Mouse (Mus musculus) thymus, adult 2 months (tissue): ENCODE results near the gene Smg5. TPM values are rescaled to one million over a fixed set of nuclear protein-coding genes. Genes with fewer than 3 reads are reported as not detected.
A peak's percentile ranks its signal among the peaks of the same experiment; 100 is the strongest.

Experiments used
- DNase-seq: peaks from one replicate; pipeline ENCODE4 v3.0.0; 2021
- H3K27ac ChIP-seq: fragments of 200-500 bp; 2 replicates; pipeline ENCODE4 v1.5.1; 2012; ENCODE audit warnings: low read length, control low read depth; ENCODE audit not compliant: control insufficient read depth, insufficient read depth
- H3K27me3 ChIP-seq: fragments of 200-500 bp; 2 replicates; pipeline ENCODE4 v1.6.1; 2012; ENCODE audit warnings: mild to moderate bottlenecking, low read length, moderate library complexity, mixed read lengths; ENCODE audit not compliant: control insufficient read depth, insufficient read depth
- H3K36me3 ChIP-seq: fragments of 200-500 bp; 2 replicates; pipeline ENCODE4 v1.6.1; 2012; ENCODE audit warnings: mild to moderate bottlenecking, low read length, moderate library complexity; ENCODE audit not compliant: control insufficient read depth, insufficient read depth
- H3K4me1 ChIP-seq: fragments of 200-500 bp; replicated peaks from 2 replicates; pipeline ENCODE4 v1.6.1; 2012; ENCODE audit warnings: low read length; ENCODE audit not compliant: control insufficient read depth, insufficient read depth
- H3K4me3 ChIP-seq: fragments of 200-500 bp; 2 replicates; pipeline ENCODE4 v1.5.1; 2012; ENCODE audit warnings: mild to moderate bottlenecking, low read length, control low read depth, moderate library complexity; ENCODE audit not compliant: control insufficient read depth, insufficient read depth
- CTCF ChIP-seq: fragments of 200-500 bp; IDR thresholded peaks from 2 replicates; pipeline ENCODE4 v1.5.1; 2012; ENCODE audit warnings: mild to moderate bottlenecking, control low read depth, low read length, moderate library complexity, borderline replicate concordance; ENCODE audit not compliant: control insufficient read depth, poor library complexity, insufficient read depth; ENCODE audit errors: extremely low read depth
- POLR2A ChIP-seq: fragments of 200-500 bp; IDR thresholded peaks from 2 replicates; pipeline ENCODE4 v1.6.1; 2012; ENCODE audit warnings: mild to moderate bottlenecking, low read length, control low read depth, moderate library complexity; ENCODE audit not compliant: control insufficient read depth, poor library complexity, insufficient read depth; ENCODE audit errors: extremely low read depth
- WGBS: fragments of 180-500 bp; shearing (Covaris S2); methylation state at CpG from one replicate; pipeline ENCODE4 v1.1.7; 2018; 5-methylcytosine and 5-hydroxymethylcytosine counted together
- polyA plus RNA-seq: library from polyadenylated mRNA; depleted of rRNA; stranded (reverse); fragments of >200 nt; gene quantifications from 2 replicates; pipeline ENCODE4 v1.2.3, GENCODE M21; 2012

The Smg5 gene
- polyA plus RNA-seq, 1 experiment, result 159 TPM

- H3K4me1 ChIP-seq, result peaks cover 16% of the 10 kb centered on the region
- H3K27ac ChIP-seq, result no peak overlapping the region
- TF ChIP-seq CTCF (no peak), POLR2A (no peak)
- H3K4me3 ChIP-seq, result no peak overlapping the region
- no peaks in the 10 kb centered on the region; the same call in 1 of the 2 replicates for H3K36me3 ChIP-seq
- 95% methylated on average over 6 of the region's 6 CpGs for WGBS
- no peak for DNase-seq
- no peaks in the 10 kb centered on the region for H3K27me3 ChIP-seq
Observed at GRCm38 (mm10) chr3:88395288-88395687, 59.2 kb downstream of the Smg5 start.

DNA sequence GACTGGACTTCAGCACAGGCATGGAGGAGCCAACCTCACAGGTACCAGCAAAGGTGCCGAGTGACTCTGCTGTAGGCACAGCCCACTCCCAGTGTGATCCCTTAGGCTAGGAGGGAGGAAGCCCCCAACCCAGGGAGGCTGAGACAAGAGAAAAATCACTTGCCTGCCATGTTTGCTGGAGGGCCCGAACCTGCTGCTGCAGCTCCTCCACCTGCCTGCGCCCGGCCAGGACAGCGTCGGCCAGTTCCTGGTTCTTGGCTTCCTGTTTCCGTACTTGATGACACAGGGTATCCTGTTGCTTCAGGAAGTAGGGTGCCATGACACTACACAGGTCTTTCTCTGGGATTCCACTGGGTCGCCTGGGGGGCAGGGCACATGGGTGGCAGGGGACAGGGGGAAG is 59.7 kb downstream of the Smg5 start:
- no peak overlapping the region for H3K27ac ChIP-seq
- no peaks in the 10 kb centered on the region for H3K27me3 ChIP-seq
- H3K4me1 ChIP-seq, result peaks cover 16% of the 10 kb centered on the region
- no peaks in the 10 kb centered on the region for H3K36me3 ChIP-seq
- no peak for TF ChIP-seq POLR2A
- no peak for TF ChIP-seq CTCF
- no peak for DNase-seq
- H3K4me3 ChIP-seq, result no peak overlapping the region
- WGBS, result 88% methylated on average over 8 of the region's 8 CpGs

DNA sequence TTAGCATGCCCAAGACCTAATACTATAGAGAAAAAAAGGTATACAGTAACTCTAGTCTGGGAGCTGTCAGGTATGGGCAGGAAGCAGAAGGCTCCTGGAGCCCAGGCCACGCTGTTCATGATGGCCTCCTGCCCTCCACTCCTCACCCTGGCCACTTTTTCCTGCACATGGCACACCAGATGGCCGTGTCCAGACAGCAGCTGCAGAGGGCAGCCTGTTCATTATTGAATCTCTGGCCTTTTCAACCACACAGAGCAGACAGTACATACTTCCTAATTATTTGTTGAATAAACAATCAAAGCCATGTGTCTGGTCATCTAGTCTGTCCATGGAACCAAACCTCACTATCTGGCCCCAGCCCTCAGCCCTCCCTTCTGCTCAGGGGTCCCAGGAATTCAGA is 62.6 kb downstream of the Smg5 start:
- TF ChIP-seq CTCF (no peak), POLR2A (no peak)
- 97% methylated on average over 2 of the region's 2 CpGs for WGBS
- Histone ChIP-seq H3K36me3 (no peaks in the 10 kb centered on the region), H3K27me3 (no peaks in the 10 kb centered on the region), H3K4me3 (no peak overlapping the region), H3K27ac (no peak overlapping the region), H3K4me1 (peaks cover 20% of the 10 kb centered on the region)
- DNase-seq, result no peak

DNA sequence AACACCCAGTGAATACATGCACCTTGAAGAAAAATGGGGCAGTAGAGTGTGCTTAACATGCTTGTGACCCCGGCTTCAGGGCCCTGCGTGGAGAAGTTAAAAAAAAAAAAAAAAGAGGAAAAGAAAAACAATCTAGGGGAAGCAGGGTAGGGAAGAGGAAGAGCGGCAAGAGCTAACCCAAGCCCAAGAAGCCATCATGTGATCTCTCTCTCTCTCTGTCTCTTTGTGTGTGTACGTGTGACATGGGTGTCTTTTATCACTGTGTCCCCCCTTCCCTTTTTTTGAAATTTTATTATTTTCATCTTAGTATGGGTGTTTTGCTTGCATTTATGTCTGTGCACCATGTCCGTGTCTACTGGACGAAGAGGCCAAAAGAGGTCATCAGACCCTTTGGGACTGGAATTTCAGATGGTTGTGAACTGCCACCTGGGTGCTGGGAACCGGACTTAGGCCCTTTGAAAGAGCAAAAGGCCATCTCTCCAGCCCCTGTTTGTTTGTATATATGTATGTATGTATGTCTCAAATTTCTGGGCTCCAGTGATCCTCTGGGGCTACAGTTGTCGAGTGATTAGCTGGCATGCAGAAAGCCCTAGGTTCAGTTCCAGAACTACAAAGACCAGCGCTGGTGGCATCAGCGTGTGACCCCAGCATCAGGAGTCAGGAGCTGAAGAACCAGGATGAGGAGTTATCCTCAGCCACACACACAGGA is 67.6 kb downstream of the Smg5 start:
- no peak for DNase-seq
- TF ChIP-seq CTCF, result no peak
- TF ChIP-seq POLR2A, result no peak
- no peak overlapping the region for H3K27ac ChIP-seq
- peaks cover 9% of the 10 kb centered on the region for H3K4me1 ChIP-seq
- no peaks in the 10 kb centered on the region for H3K27me3 ChIP-seq
- WGBS, result 96% methylated on average over 10 of the region's 10 CpGs
- no peaks in the 10 kb centered on the region for H3K36me3 ChIP-seq
- no peak overlapping the region for H3K4me3 ChIP-seq

DNA sequence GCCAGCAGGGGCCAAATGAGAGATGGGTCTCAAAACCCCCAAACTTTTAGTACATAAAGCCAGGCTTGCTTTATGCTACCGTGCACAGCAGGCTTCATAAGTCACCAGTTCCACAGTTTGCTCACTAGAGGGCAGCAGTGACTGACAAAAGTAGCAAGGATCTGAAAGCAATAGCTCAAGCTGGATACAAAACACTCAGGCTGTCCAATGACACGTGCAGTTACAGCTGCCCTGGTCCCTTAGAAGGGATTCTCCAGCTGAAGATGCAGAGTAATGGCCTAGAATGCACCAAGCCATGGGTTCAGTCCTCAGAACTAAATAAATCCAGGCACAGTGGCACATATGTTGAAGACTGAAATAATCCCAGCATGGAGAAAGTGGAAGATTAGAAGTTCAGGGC is 71.0 kb downstream of the Smg5 start:
- 2% methylated on average over 2 of the region's 2 CpGs for WGBS
- Histone ChIP-seq H3K4me1 (peaks cover 19% of the 10 kb centered on the region), H3K36me3 (no peaks in the 10 kb centered on the region), H3K27me3 (no peaks in the 10 kb centered on the region), H3K27ac (no peak overlapping the region), H3K4me3 (no peak overlapping the region)
- TF ChIP-seq POLR2A (no peak), CTCF (no peak)
- peak; percentile 66 for DNase-seq

DNA sequence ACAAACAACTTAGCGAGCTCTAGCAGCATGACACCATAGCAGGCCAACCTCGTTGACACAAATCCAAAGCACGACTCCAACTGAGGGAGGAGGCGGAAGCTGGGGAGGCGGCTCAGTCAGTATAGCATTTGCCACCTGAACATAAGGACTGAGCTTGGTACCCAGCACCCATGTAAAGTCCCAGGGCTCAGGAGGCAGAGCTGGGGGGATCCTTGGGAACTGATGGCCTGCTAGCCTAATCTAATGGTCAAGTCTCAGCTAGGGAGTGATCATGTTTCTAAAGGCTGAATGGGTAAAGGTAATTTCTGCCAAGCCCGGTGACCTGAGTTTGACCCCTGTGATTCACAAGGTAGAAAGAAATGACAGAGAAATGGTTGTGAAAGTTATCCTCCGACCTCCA is 71.5 kb downstream of the Smg5 start:
- H3K27ac ChIP-seq, result no peak overlapping the region
- H3K36me3 ChIP-seq, result peaks cover 2% of the 10 kb centered on the region; the same call in 1 of the 2 replicates
- no peak for DNase-seq
- 83% methylated on average over 7 of the region's 7 CpGs for WGBS
- H3K4me3 ChIP-seq, result no peak overlapping the region
- peaks cover 15% of the 10 kb centered on the region for H3K4me1 ChIP-seq
- no peaks in the 10 kb centered on the region for H3K27me3 ChIP-seq
- no peak for TF ChIP-seq POLR2A
- TF ChIP-seq CTCF, result no peak

DNA sequence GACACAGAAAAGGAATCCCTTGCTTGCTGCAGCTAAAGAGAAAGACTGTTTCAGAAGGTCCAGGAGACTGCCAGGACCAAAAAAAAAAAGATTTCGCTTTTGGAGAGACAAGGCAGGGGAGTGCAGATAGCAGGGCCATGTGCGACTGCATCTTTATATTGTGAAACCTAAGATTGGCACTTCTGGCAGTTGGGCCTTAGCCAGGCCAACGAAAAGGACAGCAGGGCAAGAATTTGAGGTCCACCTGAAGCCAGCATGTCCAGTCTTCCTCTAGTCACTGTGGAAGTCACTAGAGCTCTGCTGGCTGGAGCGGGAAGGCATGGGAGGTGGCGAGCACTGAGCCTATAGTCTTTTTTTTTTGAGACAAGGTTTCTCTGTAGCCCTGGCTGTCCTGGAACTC is 72.9 kb downstream of the Smg5 start:
- Histone ChIP-seq H3K4me1 (peaks cover 13% of the 10 kb centered on the region), H3K36me3 (peaks cover 3% of the 10 kb centered on the region; the same call in 1 of the 2 replicates), H3K4me3 (peak overlapping the region; percentile 90; the same call in 1 of the 2 replicates), H3K27ac (no peak overlapping the region), H3K27me3 (no peaks in the 10 kb centered on the region)
- 72% methylated on average over 5 of the region's 5 CpGs for WGBS
- no peak for DNase-seq
- TF ChIP-seq POLR2A (no peak), CTCF (no peak)
